Mouse (Mus musculus) olfactory bulb, adult 2 months (tissue): Measurements from ENCODE around the gene Adora3.

ENCODE experiments used
- CTCF ChIP-seq: fragments of 200-500 bp; IDR thresholded peaks from 2 replicates; pipeline ENCODE4 v1.5.1; 2012; ENCODE audit warnings: low read depth, mild to moderate bottlenecking, low read length, moderate library complexity; ENCODE audit not compliant: insufficient read depth
- POLR2A ChIP-seq: fragments of 200-500 bp; IDR thresholded peaks from 2 replicates; pipeline ENCODE4 v1.6.1; 2012; ENCODE audit warnings: mild to moderate bottlenecking, low read depth, low read length, moderate library complexity; ENCODE audit not compliant: insufficient read depth

- TF ChIP-seq CTCF, result no peak
- TF ChIP-seq POLR2A, result no peak
These were observed 22.2 kb downstream of the Adora3 start for GRCm38 (mm10) chr3:105892572-105893495.
